Mouse (Mus musculus) cerebellum, postnatal 4 days (tissue): ENCODE measurements at regions not wholly inside any gene's neighbourhood (a gene's known extent, or its start where the extent isn't known, plus 50 kb on each side); places are given as distances from the start of the nearest gene placed in this dataset.

Source experiments
- DNase-seq, 2 experiments: peaks; one replicate each; pipeline ENCODE4 v3.0.0; 2022; ENCODE audit warnings: low spot score in 2 of 2, mixed read lengths in 1 of 2

- peak in 1 of 2 experiments; percentile 42 for DNase-seq
Observed at GRCm38 (mm10) chr13:35469361-35470198, 190.1 kb upstream of the Cdyl start.

DNA sequence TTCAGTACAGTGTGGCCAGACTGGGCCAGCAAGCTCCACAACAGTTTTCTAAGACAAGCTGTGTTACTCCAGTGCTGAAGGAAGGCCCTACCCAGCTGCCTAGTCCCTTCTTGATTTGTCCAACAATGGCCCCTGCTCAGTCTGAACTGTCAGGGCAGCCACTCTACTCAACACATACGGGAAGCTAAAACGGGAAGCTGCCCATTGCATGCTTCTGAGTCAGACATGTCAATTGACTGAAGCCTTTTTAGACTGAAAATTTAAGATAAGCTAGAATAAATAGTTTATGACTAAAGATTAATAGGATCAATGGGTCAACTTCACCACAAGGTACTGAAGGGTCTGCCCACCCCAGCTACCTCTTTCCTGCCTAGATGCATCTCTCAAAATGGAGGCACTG lies 181.4 kb upstream of the Cdyl start:
- DNase-seq, result no peak

DNA sequence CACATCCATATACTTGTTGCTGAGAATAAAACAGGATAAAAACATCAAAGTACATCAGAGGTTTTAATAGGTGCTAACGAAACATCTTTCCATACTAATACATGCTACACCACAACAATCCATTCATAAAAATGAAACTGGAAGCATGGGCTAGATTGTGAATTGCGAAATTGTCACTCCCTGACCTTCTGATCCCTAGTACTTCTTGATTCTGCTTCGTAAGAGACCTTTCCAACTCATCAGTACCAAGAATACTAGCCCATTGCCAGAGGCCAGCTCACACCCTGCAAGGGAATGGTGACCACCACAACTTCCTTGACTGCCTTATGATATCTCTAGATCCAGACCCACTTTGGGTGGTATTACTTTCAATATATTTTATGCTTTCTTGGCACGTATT lies 177.3 kb upstream of the Cdyl start:
- DNase-seq, result no peak

GRCm38 (mm10) chr13:35486125-35486524 lies 173.5 kb upstream of the Cdyl start:
- DNase-seq, result peak in 1 of 2 experiments; percentile 14

DNA sequence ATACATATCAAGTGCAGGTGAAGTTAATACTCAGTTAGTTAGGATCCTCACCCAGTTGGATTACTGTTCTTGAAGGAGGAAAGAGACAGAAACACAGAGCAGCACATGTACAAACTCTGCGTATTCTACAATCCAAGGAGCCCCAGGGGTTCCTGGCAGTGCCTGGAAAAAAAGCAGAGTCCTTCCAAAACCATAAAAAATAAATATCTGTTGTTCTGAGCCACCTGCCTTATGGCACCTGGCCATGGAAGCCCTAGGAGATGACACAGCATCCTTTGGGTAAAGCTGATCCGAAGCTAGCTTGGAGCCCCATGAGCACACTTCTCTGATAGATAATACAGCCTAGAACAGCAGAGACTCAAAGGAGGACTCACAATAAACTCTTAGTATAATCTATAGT lies 159.9 kb upstream of the Cdyl start:
- no peak for DNase-seq

DNA sequence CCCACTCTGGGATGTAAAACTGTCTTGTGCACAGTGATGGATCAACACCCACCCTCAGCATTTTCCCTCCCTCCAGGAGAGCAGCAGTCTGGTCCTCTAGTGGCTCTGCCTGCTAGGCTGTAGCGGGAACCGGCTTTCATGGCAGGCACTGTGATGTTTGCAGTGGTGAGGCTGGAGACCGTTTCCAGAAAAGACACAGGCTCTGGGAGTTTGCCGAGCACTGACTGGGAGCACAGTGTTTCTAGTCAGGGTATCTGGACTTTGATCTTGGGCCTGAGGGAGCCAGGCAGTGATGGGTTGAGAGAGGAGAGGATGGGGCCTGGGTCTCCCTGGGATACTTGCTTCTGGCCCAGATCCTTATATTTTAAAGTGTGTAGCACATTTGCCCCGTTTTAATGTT lies 158.7 kb upstream of the Cdyl start:
- peak in 1 of 2 experiments; percentile 5 for DNase-seq

GRCm38 (mm10) chr13:35501351-35502146 lies 158.1 kb upstream of the Cdyl start:
- DNase-seq, result peak; percentile 33 to 79

DNA sequence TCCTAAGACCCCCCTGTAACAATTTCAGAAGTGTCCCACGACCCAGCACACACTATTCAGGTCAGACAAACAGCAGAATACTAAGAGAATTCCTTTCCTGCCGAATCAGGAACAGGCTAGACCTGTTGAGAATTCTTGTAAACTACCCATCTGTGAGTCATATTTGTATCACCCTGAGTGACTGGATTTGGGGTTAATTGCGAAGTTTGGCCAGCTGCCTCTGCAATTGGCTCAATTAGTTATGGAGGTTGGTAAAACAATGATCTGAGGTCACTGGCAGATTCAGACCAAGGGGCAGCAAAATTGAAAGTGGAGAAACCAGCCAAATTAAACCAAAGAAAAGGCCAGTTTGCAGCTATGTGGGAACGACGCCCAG lies 157.5 kb upstream of the Cdyl start:
- peak in 1 of 2 experiments; percentile 41 for DNase-seq

- peak; percentile 40 to 76 for DNase-seq
Observed at GRCm38 (mm10) chr13:35503362-35503821, 156.2 kb upstream of the Cdyl start.

DNA sequence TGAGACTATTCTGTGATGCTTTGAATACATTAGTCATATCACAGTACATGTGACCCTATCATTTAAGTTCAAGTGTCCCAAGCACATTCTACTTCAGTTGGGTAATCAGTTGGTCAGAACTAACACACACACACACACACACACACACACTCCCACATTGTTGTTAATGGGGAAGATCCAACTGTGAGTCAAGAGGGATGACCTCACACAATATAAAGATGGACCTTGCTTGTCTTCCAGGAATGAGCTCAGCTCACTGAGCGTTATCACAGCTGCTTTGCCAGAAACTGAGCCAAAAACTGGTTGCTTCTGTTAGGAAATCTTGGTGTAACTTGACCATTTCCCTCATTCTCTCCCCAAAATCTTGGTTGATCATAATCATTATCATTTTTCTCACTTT lies 152.4 kb upstream of the Cdyl start:
- DNase-seq, result no peak

DNA sequence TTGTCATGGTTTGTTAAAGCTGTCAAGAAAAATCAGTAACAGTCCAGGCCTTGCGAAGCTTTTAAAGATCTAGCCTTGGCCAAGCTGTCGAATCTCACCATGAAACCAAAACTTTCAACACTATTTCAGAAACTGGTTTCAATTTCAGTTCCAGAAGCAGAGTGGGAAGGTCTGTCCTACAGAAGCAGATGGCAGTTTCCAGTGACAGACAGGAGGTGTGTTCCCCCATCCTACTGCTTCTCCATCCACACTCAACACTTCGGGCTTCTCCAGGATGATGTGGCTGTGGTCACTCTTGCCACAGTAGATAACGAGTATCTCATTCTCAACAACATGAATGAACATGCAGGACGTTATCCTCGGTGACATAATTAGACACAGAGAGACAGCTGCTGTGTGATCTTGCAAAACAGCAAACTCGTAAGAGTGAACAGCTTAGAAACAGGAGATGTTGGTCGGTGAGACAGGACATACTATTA lies 147.6 kb upstream of the Cdyl start:
- no peak for DNase-seq

GRCm38 (mm10) chr13:35513120-35513519 lies 146.5 kb upstream of the Cdyl start:
- DNase-seq, result no peak

- DNase-seq, result no peak
Observed at GRCm38 (mm10) chr13:35515291-35515690, 144.3 kb upstream of the Cdyl start.

GRCm38 (mm10) chr13:35517692-35518091 lies 141.9 kb upstream of the Cdyl start:
- no peak for DNase-seq

DNA sequence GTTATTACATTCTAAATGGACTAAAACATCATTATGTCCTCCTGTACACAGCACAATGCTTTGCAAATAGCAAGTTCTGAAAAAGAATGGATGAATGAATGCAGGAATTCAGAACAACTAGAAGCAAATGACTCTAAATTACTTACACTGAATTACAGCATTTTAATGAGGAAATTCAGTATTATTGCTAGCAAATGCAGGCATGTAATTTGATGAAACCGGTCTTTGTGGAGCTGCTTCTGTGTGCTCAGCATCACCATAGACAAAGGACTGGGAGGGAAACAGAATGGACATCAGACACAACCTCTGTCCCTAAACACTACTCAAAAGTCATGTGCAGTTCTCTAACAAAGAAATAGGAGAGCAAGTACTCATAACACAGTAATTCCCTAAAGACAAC lies 137.4 kb upstream of the Cdyl start:
- DNase-seq, result no peak

- no peak for DNase-seq
Observed at GRCm38 (mm10) chr13:35529577-35529976, 130.1 kb upstream of the Cdyl start.

GRCm38 (mm10) chr13:35537106-35537505 lies 122.5 kb upstream of the Cdyl start:
- DNase-seq, result no peak

- DNase-seq, result peak in 1 of 2 experiments; percentile 32
Observed at GRCm38 (mm10) chr13:35537936-35538335, 121.7 kb upstream of the Cdyl start.

DNA sequence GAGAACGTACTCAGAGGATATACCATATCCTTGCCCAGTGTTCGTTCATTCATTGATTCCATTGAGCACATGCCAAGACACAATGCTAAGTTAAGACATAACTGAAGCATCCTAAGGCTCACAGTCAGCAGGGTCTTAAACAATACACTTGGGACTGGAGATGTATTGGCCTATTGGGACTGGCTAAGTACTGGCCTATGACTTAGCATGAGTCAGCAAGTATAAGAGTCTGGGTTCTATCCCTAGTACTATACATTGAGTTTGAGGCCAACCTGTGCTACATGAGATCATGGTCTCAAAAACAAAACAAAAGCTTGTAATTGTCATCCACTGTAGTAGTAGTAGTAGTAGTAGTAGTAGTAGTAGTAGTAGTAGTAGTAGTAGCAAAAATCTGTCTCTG lies 119.2 kb upstream of the Cdyl start:
- DNase-seq, result no peak

DNA sequence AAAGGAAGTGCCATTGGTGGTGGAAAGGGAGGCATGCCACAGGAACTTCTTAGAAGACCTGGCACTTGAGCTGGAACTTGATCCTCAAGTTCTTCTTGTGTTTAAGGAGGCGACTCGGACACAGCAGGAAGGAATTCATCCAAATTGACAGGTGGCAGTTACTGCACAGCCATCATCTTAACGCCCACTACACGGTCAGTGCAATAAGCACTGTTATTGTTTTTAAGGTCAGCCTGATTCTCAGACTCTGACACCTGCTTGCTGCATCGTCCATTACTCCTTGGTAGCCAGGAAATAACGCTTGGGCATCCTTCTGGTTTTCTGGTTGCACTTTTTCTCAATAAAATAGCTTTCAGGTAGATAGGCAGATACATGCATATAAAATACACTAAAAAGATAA lies 118.6 kb upstream of the Cdyl start:
- no peak for DNase-seq

DNA sequence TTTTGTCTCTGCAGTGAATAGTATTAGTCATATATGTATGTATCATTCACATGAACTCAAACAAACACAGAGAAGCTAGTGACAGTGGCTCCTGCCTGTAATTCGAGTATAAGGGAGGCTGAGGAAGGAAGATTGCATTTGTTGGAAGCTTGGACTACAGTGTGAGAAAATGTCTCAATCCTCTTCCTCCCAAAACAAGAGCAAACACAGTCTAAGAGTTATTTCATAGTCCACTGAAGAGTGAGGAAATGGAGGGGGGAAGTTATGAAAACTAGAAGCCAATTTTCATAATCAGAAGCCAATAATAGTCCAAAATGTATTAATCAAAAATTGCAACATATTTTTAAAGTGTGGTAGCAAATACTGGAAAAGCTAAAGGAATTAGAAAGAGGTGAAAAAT lies 95.6 kb upstream of the Cdyl start:
- DNase-seq, result no peak

GRCm38 (mm10) chr13:35581616-35582015 lies 78.0 kb upstream of the Cdyl start:
- peak in 1 of 2 experiments; percentile 13 for DNase-seq

DNA sequence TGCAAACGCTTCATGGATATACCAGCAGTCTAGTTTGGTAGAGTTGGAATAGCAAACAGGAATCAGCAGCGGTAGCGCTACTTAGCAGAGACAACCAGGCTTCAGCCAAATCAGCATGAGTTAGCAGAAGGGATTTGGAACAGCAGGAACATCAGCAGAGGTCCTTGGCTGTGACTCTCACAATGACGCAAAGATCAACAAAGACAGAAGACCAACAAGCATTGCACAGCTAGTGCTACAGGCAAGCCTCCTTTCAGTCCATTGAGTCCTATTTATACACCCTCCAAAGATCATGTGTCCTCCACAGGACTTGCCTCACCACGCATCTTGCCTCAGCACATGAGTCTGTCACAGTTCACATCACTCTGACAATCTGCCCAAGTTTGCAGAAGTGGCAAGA lies 61.6 kb upstream of the Cdyl start:
- DNase-seq, result no peak
